Mouse (Mus musculus): Measurements from ENCODE around the gene Cdk7.

Cdk7 gene

GRCm38 (mm10) chr13:100725194-100725593 is 5.5 kb downstream of the Cdk7 start:
- no peak for DNase-seq (ENCODE audit: low spot score)

GRCm38 (mm10) chr13:100724051-100724754 is 6.5 kb downstream of the Cdk7 start:
- DNase-seq (ENCODE audit: low spot score): no peak

- DNase-seq (ENCODE audit: low spot score): no peak
Measured at GRCm38 (mm10) chr13:100721656-100722055, 9.1 kb downstream of the Cdk7 start.

- no peak for DNase-seq (ENCODE audit: low spot score)
Measured at GRCm38 (mm10) chr13:100715467-100715866, 15.3 kb downstream of the Cdk7 start.

GRCm38 (mm10) chr13:100706206-100706605 is 24.5 kb downstream of the Cdk7 start:
- DNase-seq (ENCODE audit: low spot score): no peak

GRCm38 (mm10) chr13:100703468-100703867 is 27.3 kb downstream of the Cdk7 start:
- no peak for DNase-seq (ENCODE audit: low spot score)

DNA sequence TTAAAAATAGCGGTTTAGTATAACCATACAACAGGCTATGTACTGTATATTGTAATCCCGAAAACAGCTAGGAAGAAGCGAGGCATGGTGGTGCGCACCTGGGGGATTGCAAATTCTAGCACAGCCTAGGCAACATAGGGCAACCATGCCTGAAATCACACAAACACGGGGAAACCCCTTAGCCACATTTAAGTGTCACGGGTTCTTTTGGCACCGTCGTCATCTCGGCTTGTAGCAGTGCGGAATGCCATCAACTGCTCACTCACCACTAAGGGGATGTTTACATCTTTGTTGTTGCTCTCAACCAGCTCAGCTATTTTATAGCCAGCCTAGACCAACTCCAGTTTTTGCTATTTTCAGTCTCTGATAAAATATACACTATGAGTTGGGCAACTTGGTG is 31.9 kb downstream of the Cdk7 start:
- no peak for DNase-seq (ENCODE audit: low spot score)

GRCm38 (mm10) chr13:100697541-100697940 is 33.2 kb downstream of the Cdk7 start:
- no peak for DNase-seq (ENCODE audit: low spot score)

DNA sequence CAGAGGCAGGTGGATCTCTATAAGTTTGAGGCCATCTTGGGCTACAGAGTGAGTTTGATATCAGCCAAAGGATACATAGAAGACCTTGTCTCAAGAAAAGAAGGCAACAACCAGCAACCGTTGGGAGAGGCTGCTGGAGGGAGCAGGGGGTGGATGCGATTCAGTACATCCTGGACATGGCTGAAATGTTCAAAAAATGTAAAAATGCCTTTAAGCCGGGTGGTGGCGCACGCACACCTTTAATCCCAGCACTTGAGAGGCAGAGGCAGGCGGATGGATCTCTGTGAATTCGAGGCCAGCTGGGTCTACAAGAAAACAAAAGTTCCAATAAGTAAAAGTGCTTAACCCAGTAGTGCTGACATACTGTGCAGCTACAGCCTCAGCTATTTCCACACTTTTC is 43.2 kb downstream of the Cdk7 start:
- no peak for DNase-seq (ENCODE audit: low spot score)

GRCm38 (mm10) chr13:100684355-100684754 is 46.4 kb downstream of the Cdk7 start:
- no peak for DNase-seq (ENCODE audit: low spot score)

GRCm38 (mm10) chr13:100682837-100683236 is 47.9 kb downstream of the Cdk7 start:
- no peak for DNase-seq (ENCODE audit: low spot score)

DNA sequence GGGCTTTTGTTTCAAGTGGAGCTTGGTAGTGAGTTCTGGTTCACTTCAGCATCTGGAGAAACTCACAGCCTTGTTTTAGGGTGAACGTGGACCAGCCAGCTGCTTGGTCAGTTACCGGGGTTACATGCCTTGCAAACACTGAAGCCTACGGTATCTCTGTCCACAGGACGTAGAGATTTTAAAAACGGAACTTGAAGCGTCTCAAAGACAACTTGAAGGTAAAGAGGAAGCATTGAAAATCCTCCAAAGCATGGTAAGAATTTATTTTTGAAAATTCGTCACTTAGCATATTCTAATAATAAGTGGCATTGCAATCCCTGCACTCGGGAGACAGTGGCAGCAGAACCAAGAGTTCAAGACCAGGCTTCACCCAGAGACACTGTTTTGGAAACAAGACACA is 49.1 kb downstream of the Cdk7 start:
- DNase-seq (ENCODE audit: low spot score): no peak

DNA sequence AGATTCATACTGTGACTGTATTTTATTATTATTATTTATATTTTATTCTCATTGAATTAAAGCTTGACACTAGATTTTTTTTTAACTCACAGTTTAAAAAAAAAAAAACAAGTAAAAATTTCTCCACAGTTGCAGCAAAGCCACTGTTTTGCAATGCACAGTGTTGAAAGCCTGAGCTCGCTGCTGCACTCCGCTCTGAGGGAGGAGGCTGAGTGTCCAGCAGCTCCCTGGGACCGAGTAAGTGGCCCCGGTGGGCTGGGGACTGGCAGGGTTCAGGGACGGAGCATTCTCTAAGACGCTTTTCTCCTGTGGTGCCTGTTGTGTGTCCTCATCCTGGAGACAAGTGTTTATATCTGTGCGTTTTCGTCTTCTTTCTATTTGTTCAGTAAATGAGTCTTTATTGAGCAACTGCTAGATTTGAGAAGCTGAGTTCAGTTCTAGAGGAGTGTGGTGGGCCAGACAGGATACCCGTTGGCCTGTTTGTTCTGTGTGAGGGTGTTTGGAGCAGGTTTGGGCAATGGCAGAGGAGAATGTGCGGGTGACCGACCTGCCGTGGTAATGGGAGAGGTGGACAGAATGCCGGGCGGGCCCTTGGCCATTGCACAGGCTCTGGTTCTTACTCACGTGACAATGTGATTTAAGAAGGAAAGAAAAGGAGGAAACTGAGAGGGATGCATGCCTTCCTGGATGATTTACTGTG is 54.7 kb downstream of the Cdk7 start:
- DNase-seq (ENCODE audit: low spot score): no peak

- DNase-seq (ENCODE audit: low spot score): no peak
Measured at GRCm38 (mm10) chr13:100670181-100670741, 60.5 kb downstream of the Cdk7 start.

DNA sequence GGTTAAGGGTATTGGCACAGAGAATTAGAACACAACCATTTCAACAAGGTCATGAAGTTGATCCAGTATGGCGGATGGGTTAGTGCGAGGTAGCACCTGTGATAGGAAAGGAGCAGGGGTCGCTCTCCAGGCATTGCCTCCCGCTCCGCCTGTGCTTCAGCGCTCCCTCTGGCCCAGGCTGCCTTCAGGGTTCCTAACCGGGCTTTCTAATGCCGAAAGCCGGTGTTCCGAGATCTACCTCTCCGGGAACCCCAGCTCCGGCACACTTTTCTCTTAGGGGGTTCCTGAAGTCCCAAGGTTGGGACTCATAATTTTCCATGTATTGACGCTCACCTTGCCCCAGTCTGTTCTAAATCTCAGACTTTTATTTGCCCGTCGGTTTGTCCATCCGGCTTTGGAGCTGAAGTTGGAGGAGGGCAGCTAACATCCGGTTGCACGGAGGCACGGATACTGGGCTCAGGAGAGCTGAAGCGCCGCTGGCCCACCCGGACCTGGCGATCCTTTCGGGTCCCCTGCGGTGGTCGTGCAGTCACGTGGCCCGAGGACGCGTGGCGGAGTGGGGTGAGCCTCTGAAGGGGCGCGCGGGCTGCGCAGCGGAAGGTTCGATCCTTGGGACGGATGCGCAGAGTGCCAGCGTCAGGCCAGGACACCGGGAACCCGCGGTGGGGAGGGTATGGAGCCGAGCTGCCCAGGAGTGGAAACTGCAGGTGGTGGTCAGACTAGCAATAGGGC is 61.3 kb downstream of the Cdk7 start, which contains the start of gene Ccdc125:
Ccdc125 (plus strand) TSS at position 427 of the 732 bp plus-strand sequence.
- DNase-seq (ENCODE audit: low spot score): no peak

- DNase-seq (ENCODE audit: low spot score): peak; percentile 19
Measured at GRCm38 (mm10) chr13:100659864-100660456, 70.8 kb downstream of the Cdk7 start.

- DNase-seq (ENCODE audit: low spot score): no peak
Measured at GRCm38 (mm10) chr13:100658091-100658490, 72.6 kb downstream of the Cdk7 start.
